Mouse (Mus musculus) bone marrow, adult 2 months (tissue): Measurements from ENCODE around the gene Vmn1r183. TPM values are rescaled to one million over a fixed set of nuclear protein-coding genes. Genes with fewer than 3 reads are reported as not detected.

Experiments
- H3K27ac ChIP-seq: fragments of 200-500 bp; 2 replicates; pipeline ENCODE4 v1.5.1; 2012; ENCODE audit warnings: low read depth, mild to moderate bottlenecking, control low read depth, inconsistent platforms, low read length; ENCODE audit not compliant: control insufficient read depth, poor library complexity, insufficient read depth
- H3K4me1 ChIP-seq: fragments of 200-500 bp; 2 replicates; pipeline ENCODE4 v1.6.1; 2011; ENCODE audit warnings: low read length; ENCODE audit not compliant: control insufficient read depth, insufficient read depth
- H3K4me3 ChIP-seq: fragments of 200-500 bp; replicated peaks from 2 replicates; pipeline ENCODE3; 2011; ENCODE audit warnings: mild to moderate bottlenecking, low read depth, low read length, control low read depth; ENCODE audit not compliant: control insufficient read depth
- CTCF ChIP-seq: fragments of 200-500 bp; IDR thresholded peaks from 2 replicates; pipeline ENCODE4 v1.5.1; 2011; ENCODE audit warnings: low read length, control low read depth; ENCODE audit not compliant: control insufficient read depth, insufficient read depth
- POLR2A ChIP-seq: fragments of 200-500 bp; IDR thresholded peaks from 2 replicates; pipeline ENCODE4 v1.6.1; 2011; ENCODE audit warnings: low read depth, mild to moderate bottlenecking, control low read depth, low read length, borderline replicate concordance; ENCODE audit not compliant: control insufficient read depth
- WGBS: fragments of 180-500 bp; shearing (Covaris S2); methylation state at CpG from one replicate; pipeline ENCODE4 v1.1.7; 2018; 5-methylcytosine and 5-hydroxymethylcytosine counted together
- polyA plus RNA-seq: library from polyadenylated mRNA; stranded (reverse); fragments of >200 nt; gene quantifications from 2 replicates; pipeline ENCODE4 v1.2.4, GENCODE M21; 2011; ENCODE audit warnings: low replicate concordance; ENCODE audit not compliant: missing spikeins, insufficient read depth, insufficient read length

Gene Vmn1r183
- polyA plus RNA-seq, 1 experiment: 0.15 TPM

DNA sequence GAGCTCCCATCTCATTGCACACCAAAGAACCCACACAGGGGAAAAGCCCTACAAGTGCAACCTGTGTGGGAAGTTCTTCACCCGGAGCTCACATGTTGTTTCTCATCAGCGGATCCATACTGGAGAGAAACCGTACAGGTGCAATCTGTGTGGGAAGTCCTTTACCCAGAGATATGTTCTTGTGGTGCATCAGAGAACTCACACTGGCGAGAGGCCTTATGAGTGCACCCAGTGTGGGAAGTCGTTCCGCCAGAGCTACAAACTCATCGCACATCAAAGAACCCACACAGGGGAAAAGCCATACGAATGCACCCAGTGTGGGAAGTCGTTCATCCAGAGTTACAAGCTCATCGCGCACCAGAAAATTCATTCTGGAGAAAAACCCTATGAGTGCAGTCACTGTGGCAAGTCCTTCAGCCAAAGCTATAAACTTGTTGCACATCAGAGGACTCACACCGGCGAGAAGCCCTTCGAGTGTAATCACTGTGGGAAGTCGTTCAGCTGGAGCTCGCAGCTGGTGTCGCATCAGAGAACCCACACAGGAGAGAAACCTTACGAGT, 52.2 kb downstream of the Vmn1r183 start:
- WGBS: 90% methylated on average over 18 of the region's 18 CpGs
- Histone ChIP-seq H3K4me1 (no peaks in the 10 kb centered on the region), H3K27ac (no peak overlapping the region), H3K4me3 (no peak overlapping the region)
- no peak for TF ChIP-seq CTCF
- no peak for TF ChIP-seq POLR2A

DNA sequence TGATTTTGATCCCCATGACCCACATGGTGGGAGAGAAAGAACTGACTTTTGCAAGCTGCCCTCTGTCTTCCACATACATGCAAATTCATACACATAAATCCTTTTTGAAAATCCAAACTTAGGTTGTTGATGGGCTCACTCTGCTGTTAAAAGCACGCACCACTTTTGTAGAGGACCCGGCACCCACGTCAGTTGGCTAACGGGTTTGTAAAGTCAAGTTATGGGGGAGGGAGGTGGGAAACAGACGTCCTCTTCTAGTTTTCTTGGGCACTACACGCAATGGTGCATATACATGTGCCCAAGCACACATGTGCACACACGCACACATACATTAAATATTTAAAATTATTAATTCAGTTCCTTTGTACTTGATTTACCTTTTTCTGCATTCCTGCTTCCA, 57.8 kb downstream of the Vmn1r183 start:
- 93% methylated on average over 7 of the region's 7 CpGs for WGBS
- Histone ChIP-seq H3K27ac (no peak overlapping the region), H3K4me1 (no peaks in the 10 kb centered on the region), H3K4me3 (no peak overlapping the region)
- TF ChIP-seq CTCF: no peak
- TF ChIP-seq POLR2A: no peak

DNA sequence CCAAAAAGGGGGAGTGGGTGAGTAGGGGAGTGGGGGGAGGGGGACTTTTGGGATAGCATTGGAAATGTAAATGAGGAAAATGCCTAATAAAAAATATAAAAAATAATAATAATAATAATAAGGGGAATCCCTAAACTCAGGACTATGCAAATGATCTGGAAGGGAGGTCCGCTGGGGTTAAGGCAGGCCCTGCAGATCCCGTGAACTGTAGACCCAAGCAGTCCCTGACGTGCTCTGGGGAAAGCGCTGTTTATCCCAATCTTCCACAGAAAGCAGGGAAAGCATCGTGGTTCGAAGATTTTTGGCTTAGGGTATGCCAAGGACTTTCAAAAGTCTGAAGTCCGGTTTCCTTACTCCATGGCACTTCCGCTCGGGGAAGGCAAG, 58.7 kb downstream of the Vmn1r183 start:
- no peak for TF ChIP-seq CTCF
- no peak for TF ChIP-seq POLR2A
- no peaks in the 10 kb centered on the region for H3K4me1 ChIP-seq
- 54% methylated on average over 9 of the region's 9 CpGs for WGBS
- H3K4me3 ChIP-seq: no peak overlapping the region
- H3K27ac ChIP-seq: no peak overlapping the region

DNA sequence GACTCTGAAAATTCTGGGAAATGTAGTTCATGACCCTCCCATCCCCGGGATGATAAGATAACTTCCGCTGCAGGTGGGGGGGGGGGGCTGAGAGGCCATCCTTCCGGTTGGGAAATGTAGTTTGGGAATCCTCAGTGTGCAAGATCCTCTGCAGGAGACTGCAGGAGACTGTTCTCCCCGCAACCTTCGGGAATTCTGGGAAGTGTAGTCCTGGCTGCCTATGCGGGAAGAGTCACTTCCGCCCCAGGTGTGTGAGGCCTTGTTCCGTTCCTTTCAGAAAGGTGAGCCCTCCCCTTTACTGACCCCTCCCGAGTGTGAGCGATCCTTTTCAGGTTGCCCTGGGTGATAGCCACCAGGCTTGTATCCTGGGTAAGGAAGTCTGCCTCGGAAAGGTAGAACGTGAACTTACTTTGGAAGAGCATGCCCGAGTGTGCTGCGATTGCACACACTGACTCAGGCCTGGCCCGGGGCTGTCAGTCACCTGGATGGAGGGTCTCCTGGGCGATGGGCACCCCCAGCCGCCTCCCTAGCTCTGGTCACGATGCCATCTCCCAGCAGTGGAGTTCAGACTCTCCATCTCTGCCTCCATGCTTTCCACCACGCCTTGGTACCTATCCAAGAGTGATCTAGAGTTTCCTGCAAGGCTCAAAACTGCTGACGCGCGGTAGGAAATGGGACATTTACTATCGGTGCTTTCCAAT, 59.3 kb downstream of the Vmn1r183 start, which contains the start of gene Zfp112:
Gene Zfp112 (plus strand): TSS at position 159 of the 701 bp plus-strand sequence.
- Histone ChIP-seq H3K4me1 (no peaks in the 10 kb centered on the region), H3K27ac (no peak within 1 kb of the TSS), H3K4me3 (peak within 1 kb of the TSS; percentile 42)
- 10% methylated on average over 23 of the region's 23 CpGs for WGBS
- TF ChIP-seq POLR2A (no peak), CTCF (no peak)

DNA sequence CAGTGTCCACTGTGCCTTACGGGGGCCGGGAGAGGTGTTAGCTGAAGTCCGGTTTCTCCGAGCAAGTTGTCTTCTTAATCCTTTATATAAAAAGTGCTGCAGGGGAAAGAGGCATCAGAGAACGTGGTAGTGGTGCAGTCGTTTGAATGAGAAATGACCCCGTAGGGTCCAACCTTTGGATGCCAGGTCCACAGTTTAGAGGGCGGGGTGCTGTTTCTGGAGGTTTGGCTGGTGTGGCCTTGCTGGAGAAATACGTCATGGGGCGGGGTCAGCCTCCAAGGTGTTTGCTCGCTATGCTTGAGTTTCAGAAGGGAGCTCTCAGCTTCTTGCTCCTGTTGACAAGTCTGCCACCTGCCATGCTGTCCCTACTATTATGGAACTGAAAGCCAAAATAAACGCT, 59.9 kb downstream of the Vmn1r183 start:
- no peak for TF ChIP-seq CTCF
- Histone ChIP-seq H3K4me1 (no peaks in the 10 kb centered on the region), H3K4me3 (no peak overlapping the region), H3K27ac (no peak overlapping the region)
- WGBS: 26% methylated on average over 12 of the region's 12 CpGs

Other genes starting within 250 kb of the Vmn1r183 start
- gene Vmn1r175, start 242.6 kb upstream of the Vmn1r183 start, polyA plus RNA-seq: not detected in 2 replicates
- not detected in 2 replicates for gene Vmn1r176, start 215.9 kb upstream of the Vmn1r183 start, polyA plus RNA-seq
- not detected in 2 replicates for gene Vmn1r177, start 186.8 kb upstream of the Vmn1r183 start, polyA plus RNA-seq
- gene Vmn1r178, start 161.2 kb upstream of the Vmn1r183 start, polyA plus RNA-seq: not detected in 2 replicates
- 0.35 TPM in 1 of 2 replicates, not detected in the other for gene Vmn1r179, start 126.3 kb upstream of the Vmn1r183 start, polyA plus RNA-seq
- gene Vmn1r180, start 102.6 kb upstream of the Vmn1r183 start, polyA plus RNA-seq: not detected in 2 replicates
- gene Vmn1r181, start 78.6 kb upstream of the Vmn1r183 start, polyA plus RNA-seq: not detected in 2 replicates
- gene V1rd19, start 51.6 kb upstream of the Vmn1r183 start, polyA plus RNA-seq: not detected in 2 replicates
- gene Zfp180, start 28.7 kb downstream of the Vmn1r183 start, polyA plus RNA-seq: 7.9 and 12.7 TPM in 2 replicates
- 0.36 and 0.65 TPM in 2 replicates for gene Zfp112, start 59.1 kb downstream of the Vmn1r183 start, polyA plus RNA-seq
- 1.7 and 4.5 TPM in 2 replicates for gene Zfp235, start 80.9 kb downstream of the Vmn1r183 start, polyA plus RNA-seq
- not detected in 2 replicates for gene Zfp114, start 121.8 kb downstream of the Vmn1r183 start, polyA plus RNA-seq
- 0.74 and 1.8 TPM in 2 replicates for gene Zfp111, start 158.2 kb downstream of the Vmn1r183 start, polyA plus RNA-seq
- gene Zfp109, start 184.3 kb downstream of the Vmn1r183 start, polyA plus RNA-seq: 0.43 and 0.95 TPM in 2 replicates
- not detected in 2 replicates for gene Zfp108, start 201.5 kb downstream of the Vmn1r183 start, polyA plus RNA-seq
- gene Zfp93, start 217.2 kb downstream of the Vmn1r183 start, polyA plus RNA-seq: not detected in 2 replicates
- gene Zfp61, start 248.0 kb downstream of the Vmn1r183 start, polyA plus RNA-seq: 3.6 and 14.4 TPM in 2 replicates